Mouse (Mus musculus): Measurements from ENCODE around the gene Esyt1. TPM values are rescaled to one million over a fixed set of nuclear protein-coding genes. Genes with fewer than 3 reads are reported as not detected.
A peak's percentile ranks its signal among the peaks of the same experiment; 100 is the strongest.
"Not testable (repeated sequence)": the region's sequence is repeated elsewhere in the genome, so short reads cannot be mapped to it uniquely, and the experiment has no call there.

Gene Esyt1
- polyA plus RNA-seq, 1 experiment from 2014 or later: 28.4 TPM

DNA sequence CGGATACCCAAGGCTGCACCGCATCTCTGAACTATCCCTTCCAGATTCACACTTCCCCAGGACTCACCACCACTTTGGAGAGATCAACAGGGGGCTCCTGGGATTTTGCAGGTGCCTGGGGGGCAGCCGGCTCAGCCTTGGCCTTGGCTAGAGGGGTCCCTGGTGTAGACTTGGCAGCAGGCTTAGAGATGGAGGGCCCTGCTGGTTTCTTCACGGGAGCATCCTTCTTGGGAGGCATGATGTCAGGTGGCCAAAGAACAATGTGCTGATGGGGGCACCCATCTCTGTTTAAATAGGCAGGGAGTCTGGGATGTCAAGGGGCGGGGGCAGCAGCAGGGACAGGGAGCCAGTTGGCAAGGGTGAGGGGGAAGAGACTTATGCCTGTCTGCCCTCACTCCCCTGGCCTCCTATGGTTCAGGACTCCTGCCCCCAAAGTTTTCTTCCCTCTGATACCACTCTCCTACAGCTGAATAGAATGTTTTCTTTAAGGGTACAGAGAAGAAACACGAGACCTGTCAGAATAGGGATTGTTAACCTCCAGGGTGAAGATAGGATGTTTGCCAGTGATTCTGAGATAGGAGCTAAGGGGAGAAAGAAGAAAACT lies 28.4 kb downstream of the Esyt1 start:
- Histone ChIP-seq H3K36me3 (no peaks in the 10 kb centered on the region), H3K4me3 (replicated peaks) (no peak overlapping the region), H3K9me3 (no peaks in the 10 kb centered on the region), H3K27ac (no peak overlapping the region), H3K4me2 (replicated peaks) (no peak overlapping the region), H3K27me3 (replicated peaks) (no peaks in the 10 kb centered on the region), H3K4me1 (replicated peaks) (peaks cover 17% of the 10 kb centered on the region), H3K9ac (no peak overlapping the region)
- WGBS: 49% methylated on average over 6 of the region's 6 CpGs
- no peak for ATAC-seq

DNA sequence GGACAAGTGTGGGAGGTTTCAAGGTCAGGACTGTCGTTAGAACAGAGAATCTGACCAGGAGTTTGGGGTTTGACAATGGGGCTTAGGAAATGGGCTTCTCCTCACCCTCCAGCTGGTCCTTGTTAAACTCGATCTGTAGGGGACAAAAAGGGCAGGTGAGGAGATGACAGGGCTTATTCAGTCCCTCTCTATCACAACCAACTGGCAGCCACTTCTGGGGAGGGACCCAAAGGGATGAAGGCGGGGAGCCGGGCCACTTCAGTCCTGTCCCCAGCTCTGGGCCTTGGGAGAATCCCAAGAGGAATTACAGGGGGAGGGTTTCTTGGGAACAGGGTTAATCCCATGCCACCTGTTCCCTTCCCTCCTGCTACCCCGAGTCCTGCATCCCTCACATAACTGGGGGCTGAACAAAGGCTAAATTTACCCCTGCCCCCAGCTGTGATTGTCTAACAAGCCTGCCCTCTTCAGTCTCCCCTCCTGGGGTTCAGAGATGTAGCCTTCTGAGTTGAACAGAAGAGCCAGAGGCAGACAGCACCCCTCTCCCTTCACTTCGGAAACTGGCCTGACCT lies 29.1 kb downstream of the Esyt1 start:
- Histone ChIP-seq H3K4me2 (replicated peaks) (no peak overlapping the region), H3K27me3 (replicated peaks) (no peaks in the 10 kb centered on the region), H3K9ac (no peak overlapping the region), H3K36me3 (no peaks in the 10 kb centered on the region), H3K4me3 (replicated peaks) (no peak overlapping the region), H3K27ac (no peak overlapping the region), H3K9me3 (no peaks in the 10 kb centered on the region), H3K4me1 (replicated peaks) (peaks cover 16% of the 10 kb centered on the region)
- WGBS: 42% methylated on average over 6 of the region's 6 CpGs
- ATAC-seq: no peak

DNA sequence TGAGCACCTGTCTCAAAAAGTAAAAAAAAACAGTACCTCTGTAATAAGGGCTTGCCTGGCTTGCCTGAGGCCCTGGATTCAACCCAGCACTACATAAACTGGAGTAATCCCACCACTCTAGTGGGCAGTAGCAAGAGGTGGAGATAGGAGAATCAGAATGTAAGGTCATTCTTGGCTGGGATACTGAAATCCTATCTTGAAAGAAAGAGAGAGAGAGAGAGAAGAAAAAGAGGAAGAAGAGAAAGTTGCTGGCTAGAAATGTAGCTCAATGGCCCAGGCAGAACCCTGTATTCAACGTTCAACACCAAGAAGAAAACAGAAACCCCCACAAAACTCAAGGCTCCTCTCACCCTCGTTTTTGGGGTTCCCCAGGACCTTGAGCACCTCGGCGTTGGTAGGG lies 29.8 kb downstream of the Esyt1 start:
- Histone ChIP-seq H3K4me1 (replicated peaks) (peaks cover 22% of the 10 kb centered on the region), H3K9me3 (no peaks in the 10 kb centered on the region), H3K9ac (no peak overlapping the region), H3K36me3 (no peaks in the 10 kb centered on the region), H3K27ac (no peak overlapping the region), H3K4me2 (replicated peaks) (no peak overlapping the region), H3K27me3 (replicated peaks) (no peaks in the 10 kb centered on the region), H3K4me3 (replicated peaks) (no peak overlapping the region)
- no peak for ATAC-seq
- 75% methylated on average over 4 of the region's 4 CpGs for WGBS

DNA sequence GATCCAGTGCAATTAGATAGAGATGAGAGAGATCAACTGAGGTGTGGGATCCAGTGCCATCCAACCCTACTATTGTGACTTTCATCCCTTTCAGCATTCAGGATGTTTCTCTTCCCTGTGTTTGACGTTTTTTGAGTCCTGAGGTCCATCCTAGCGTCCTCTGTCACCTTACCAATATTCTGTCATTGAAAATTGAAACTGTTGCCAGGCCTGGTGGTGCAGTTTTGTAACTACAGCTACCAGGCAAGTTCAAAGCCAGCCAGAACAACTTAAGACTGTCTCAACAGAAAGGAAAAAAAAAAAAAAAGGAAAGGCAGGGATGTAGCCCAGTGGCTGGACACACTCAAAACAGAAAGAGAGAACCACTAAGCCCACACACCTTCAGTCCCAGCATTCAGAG lies 30.4 kb downstream of the Esyt1 start:
- Histone ChIP-seq H3K36me3 (peaks cover 2% of the 10 kb centered on the region; the same call in 1 of the 2 replicates), H3K27ac (no peak overlapping the region), H3K4me3 (replicated peaks) (no peak overlapping the region), H3K4me2 (replicated peaks) (peak overlapping the region; percentile 81; the same call in 1 of the 2 replicates), H3K9ac (no peak overlapping the region), H3K27me3 (replicated peaks) (no peaks in the 10 kb centered on the region), H3K4me1 (replicated peaks) (peaks cover 23% of the 10 kb centered on the region), H3K9me3 (no peaks in the 10 kb centered on the region)
- 77% methylated on average over 2 of the region's 2 CpGs for WGBS
- no peak for ATAC-seq

DNA sequence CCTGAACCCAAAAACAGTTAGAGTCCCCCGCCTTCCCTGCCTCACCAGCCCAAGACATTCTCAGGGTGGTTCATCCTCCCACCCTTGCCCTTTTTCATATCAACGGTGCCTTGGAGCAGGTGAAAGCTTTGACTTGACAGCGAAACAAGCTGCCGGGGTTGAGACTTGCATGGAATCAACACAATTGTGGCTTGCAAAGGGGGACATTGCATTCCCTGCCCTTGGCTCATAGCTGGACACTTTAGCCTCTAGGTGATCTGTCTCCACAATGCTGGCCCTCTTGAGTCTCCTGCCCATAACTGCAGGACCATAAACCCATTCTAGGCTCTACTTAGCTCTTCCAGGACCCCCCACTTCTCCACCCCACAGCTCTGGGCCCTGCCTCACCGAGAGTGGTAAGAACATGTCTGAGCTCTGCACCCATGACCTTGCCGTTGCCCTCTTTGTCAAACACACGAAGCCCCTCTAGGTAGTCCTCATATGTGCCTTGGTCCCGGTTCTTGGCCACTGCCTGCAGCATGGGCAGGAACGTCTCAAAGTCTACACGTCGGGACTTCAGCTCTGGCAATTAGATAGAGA lies 30.9 kb downstream of the Esyt1 start:
- Histone ChIP-seq H3K4me2 (replicated peaks) (peak overlapping the region; percentile 81), H3K9me3 (no peaks in the 10 kb centered on the region), H3K4me3 (replicated peaks) (peak overlapping the region; percentile 79), H3K9ac (peak overlapping the region; percentile 73), H3K27me3 (replicated peaks) (no peaks in the 10 kb centered on the region), H3K27ac (peak overlapping the region; percentile 85), H3K4me1 (replicated peaks) (peaks cover 27% of the 10 kb centered on the region), H3K36me3 (peaks cover 5% of the 10 kb centered on the region; the same call in 1 of the 2 replicates)
- ATAC-seq: no peak
- WGBS: 49% methylated on average over 11 of the region's 11 CpGs

DNA sequence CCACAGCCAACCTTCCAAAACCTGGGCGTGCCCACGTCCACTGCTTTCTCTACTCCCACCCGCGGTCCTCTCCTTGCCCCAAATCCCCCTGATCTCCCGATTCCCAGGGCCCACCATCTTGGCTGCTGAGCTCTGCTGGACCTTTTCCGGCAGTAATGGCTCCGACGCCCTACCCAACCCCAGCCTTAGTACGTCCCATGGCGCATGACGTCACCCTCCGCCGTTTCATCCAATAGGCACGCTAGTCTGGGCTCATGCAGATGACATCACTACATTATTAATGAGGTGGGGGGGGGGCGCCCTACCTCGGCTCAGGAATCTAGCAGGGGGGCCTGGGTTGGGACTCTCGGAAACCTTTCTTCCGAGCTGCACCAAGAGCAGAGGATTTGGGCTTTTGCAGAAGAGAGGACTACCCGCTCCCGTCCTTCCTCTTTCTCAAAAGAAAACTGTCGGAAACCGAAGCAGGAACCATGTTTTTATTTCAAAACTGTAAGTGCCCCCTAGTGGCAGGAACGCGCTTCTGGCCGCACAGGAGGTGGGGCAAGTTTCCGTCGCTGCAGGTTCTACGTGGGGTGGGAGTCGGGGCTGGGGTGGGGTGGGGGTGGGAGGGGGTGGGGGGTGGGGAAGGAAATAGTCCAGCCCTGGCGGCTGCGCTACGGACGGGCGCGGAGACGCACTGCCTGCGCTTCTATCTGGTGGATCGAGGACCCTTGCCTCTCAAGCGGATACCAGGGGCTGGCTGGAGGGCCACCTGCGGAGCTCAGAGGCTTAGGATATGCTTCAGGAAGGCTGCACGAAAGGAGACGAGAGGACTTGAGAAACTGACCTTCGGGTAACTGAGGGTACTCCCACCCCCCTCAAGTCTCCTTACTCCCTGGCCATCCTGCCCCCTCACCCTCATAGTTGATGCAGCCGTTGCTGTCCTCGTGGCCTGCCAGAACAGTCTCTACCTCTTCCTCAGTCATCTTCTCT lies 31.7 kb downstream of the Esyt1 start, which contains the start of gene Myl6:
Gene Myl6, minus strand, starts transcription at position 451 of the 972 bp plus-strand sequence.
- Histone ChIP-seq H3K4me1 (replicated peaks) (peaks cover 31% of the 10 kb centered on the region), H3K9ac (peak within 1 kb of the TSS; percentile 90), H3K4me2 (replicated peaks) (peak within 1 kb of the TSS; percentile 81), H3K9me3 (no peaks in the 10 kb centered on the region), H3K36me3 (peaks cover 6% of the 10 kb centered on the region), H3K4me3 (replicated peaks) (peak within 1 kb of the TSS; percentile 79), H3K27me3 (replicated peaks) (no peaks in the 10 kb centered on the region), H3K27ac (peak within 1 kb of the TSS; percentile 99)
- peak; percentile 92 for ATAC-seq
- WGBS: under 1% methylated on average over 45 of the region's 45 CpGs

DNA sequence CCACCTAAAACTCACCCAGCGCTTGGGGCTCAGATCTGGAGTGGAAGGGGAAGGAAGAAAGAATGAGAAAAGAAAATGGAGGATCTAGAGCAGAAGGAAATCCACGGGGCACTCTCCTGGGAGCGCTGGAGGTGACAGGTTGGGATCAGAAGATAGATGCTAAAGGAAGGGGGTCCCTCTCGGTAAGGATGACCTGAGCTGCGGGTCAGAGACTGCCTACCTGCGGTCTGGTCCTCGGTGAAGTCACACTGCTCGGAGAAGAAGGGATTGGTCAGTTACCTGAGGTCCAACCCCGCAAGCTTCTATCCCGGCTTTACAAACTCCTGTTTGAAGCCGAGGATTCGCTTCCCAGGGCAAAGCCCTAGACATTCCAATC lies 32.4 kb downstream of the Esyt1 start:
- Histone ChIP-seq H3K4me1 (replicated peaks) (peaks cover 29% of the 10 kb centered on the region), H3K4me3 (replicated peaks) (peak overlapping the region; percentile 79), H3K27ac (peak overlapping the region; percentile 99), H3K9ac (peak overlapping the region; percentile 90), H3K9me3 (no peaks in the 10 kb centered on the region), H3K27me3 (replicated peaks) (no peaks in the 10 kb centered on the region), H3K36me3 (peaks cover 12% of the 10 kb centered on the region), H3K4me2 (replicated peaks) (peak overlapping the region; percentile 72)
- 0% methylated on average over 12 of the region's 12 CpGs for WGBS
- ATAC-seq: peak; percentile 39

DNA sequence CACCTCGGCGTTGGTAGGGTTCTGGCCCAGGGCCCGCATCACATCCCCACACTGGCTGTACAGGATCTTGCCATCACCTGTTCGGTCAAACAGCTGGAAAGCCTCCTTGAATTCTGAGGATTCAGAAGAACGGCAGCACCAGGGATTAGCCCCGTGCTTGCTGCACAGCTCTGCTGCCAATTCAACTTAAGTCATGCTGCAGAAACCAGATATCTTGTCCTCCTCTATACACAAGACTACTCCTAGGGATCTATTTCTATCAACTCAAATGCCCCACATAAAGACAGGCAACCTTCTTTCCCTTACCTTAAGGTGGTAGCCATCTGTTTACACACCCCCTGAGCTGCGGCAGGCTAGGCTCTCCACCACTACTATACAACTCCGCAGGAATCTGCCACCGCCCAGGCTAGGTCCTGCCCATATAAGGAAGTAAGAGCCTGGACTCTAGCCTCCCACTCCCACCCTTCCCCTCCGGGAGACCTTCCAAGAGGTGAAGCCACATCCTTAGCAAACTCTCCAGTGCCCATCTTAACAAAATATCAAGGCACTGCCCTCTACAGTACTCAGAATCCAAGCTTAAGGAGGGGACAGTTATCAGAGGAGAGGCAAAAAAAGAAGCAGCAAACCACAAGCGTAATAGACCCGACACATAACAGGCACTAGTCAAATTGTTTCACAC lies 32.9 kb downstream of the Esyt1 start:
- Histone ChIP-seq H3K4me1 (replicated peaks) (peaks cover 28% of the 10 kb centered on the region), H3K27me3 (replicated peaks) (no peaks in the 10 kb centered on the region), H3K9ac (peak overlapping the region; percentile 90), H3K4me2 (replicated peaks) (peak overlapping the region; percentile 72), H3K36me3 (peaks cover 18% of the 10 kb centered on the region), H3K4me3 (replicated peaks) (peak overlapping the region; percentile 79), H3K9me3 (no peaks in the 10 kb centered on the region), H3K27ac (peak overlapping the region; percentile 99)
- ATAC-seq: peak; percentile 70
- WGBS: 10% methylated on average over 12 of the region's 12 CpGs

DNA sequence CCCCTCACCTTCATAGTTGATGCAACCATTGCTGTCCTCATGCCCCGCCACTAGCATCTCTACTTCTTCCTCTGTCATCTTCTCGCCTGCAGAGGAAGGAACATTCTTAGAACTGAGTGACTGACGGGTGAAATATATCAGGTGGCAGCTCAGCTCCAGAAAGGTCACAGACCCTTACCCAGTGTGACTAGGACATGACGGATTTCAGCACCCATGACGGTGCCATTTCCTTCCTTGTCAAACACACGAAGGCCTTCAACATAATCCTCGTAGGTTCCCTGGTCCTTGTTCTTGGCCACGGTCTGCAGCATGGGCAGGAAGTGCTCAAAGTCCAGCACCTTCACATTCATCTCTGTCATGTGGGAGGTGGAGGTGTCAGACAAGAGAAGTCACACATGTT lies 33.6 kb downstream of the Esyt1 start:
- 34% methylated on average over 8 of the region's 8 CpGs for WGBS
- H3K9me3 ChIP-seq; ATAC-seq; H3K27me3 ChIP-seq (replicated peaks): not testable (repeated sequence)
- Histone ChIP-seq H3K9ac (peak overlapping the region; percentile 90), H3K27ac (peak overlapping the region; percentile 99), H3K36me3 (peaks cover 25% of the 10 kb centered on the region), H3K4me2 (replicated peaks) (peak overlapping the region; percentile 72), H3K4me3 (replicated peaks) (peak overlapping the region; percentile 79), H3K4me1 (replicated peaks) (peaks cover 24% of the 10 kb centered on the region)

DNA sequence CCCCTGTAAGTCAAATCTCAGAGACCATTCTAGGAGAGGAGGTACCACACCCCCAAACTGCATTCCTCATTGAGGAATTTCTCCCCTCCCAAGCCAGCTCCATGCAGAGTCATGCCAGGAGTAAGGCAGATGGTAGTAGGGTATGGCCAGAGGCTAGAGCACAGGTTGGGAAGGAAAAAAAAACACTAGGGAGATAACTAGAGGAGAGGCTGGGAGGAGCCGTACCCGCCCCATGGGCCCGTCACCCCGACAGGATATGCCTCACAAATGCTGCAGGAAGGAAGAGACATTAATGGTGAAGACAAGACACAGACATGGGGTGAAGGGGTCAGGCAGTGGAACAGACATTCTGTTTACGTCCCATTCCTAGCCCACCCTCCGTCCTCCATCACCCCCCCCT lies 34.2 kb downstream of the Esyt1 start:
- no peaks in the 10 kb centered on the region for H3K9me3 ChIP-seq
- H3K4me3 ChIP-seq (replicated peaks): peak overlapping the region; percentile 79
- no peak for ATAC-seq
- 16% methylated on average over 6 of the region's 6 CpGs for WGBS
- H3K4me1 ChIP-seq (replicated peaks): peaks cover 23% of the 10 kb centered on the region
- H3K27ac ChIP-seq: peak overlapping the region; percentile 99
- H3K27me3 ChIP-seq (replicated peaks): no peaks in the 10 kb centered on the region
- H3K4me2 ChIP-seq (replicated peaks): peak overlapping the region; percentile 72
- peak overlapping the region; percentile 90 for H3K9ac ChIP-seq
- H3K36me3 ChIP-seq: peaks cover 27% of the 10 kb centered on the region

DNA sequence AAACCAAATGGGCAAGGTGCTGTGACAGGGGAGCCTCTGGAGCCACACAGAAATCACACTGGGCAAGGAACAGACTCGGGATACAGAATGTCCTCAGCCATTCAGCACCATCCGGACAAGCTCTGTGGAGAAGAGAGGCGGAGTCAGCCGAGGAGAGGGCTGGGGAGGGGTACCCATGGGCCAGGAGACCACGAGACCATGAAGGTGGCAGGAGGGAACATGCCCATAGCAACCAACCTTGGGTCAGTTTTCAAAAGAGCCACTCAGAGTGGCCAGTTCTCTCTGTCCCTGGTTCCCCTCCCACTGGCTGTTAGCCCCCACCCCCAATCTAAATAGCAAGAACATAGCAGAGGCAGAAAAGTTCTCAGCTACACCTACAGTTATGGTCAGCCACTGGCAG lies 34.8 kb downstream of the Esyt1 start:
- Histone ChIP-seq H3K4me1 (replicated peaks) (peaks cover 23% of the 10 kb centered on the region), H3K4me3 (replicated peaks) (peak overlapping the region; percentile 79), H3K9ac (0 out of 2 replicates have a peak overlapping the region, but pooled peaks have one; percentile 0), H3K27me3 (replicated peaks) (no peaks in the 10 kb centered on the region), H3K4me2 (replicated peaks) (peak overlapping the region; percentile 72), H3K27ac (peak overlapping the region; percentile 99), H3K9me3 (no peaks in the 10 kb centered on the region), H3K36me3 (peaks cover 27% of the 10 kb centered on the region)
- WGBS: 27% methylated on average over 5 of the region's 5 CpGs
- ATAC-seq: no peak

All from intestine, embryonic 15.5 days (tissue).